Mouse (Mus musculus) liver, embryonic 16.5 days (tissue): Measurements from ENCODE around the gene Cox11. TPM values are rescaled to one million over a fixed set of nuclear protein-coding genes. Genes with fewer than 3 reads are reported as not detected.

Experiments
- ATAC-seq: fragments of 200-750 bp; cut with Nextera tagmentation; 2 replicates; pipeline ENCODE4 v1.8.0; 2017; ENCODE audit warnings: low read depth, mild to moderate bottlenecking, moderate number of reproducible peaks, moderate library complexity
- H3K27ac ChIP-seq: fragments of 300-500 bp; sonication (generic); 2 replicates; pipeline ENCODE4 v1.5.1; 2014; ENCODE audit warnings: mild to moderate bottlenecking, low read length
- H3K27me3 ChIP-seq: fragments of 300-500 bp; sonication (generic); 2 replicates; pipeline ENCODE4 v1.6.1; 2014; ENCODE audit warnings: low read depth, low read length, mixed read lengths; ENCODE audit not compliant: control insufficient read depth, insufficient read depth
- H3K36me3 ChIP-seq: fragments of 300-500 bp; sonication (generic); 2 replicates; pipeline ENCODE4 v1.6.1; 2014; ENCODE audit warnings: mild to moderate bottlenecking; ENCODE audit not compliant: control insufficient read depth, insufficient read depth
- H3K4me1 ChIP-seq: fragments of 300-500 bp; sonication (generic); 2 replicates; pipeline ENCODE4 v1.6.1; 2014; ENCODE audit warnings: low read depth, low read length, mixed read lengths; ENCODE audit not compliant: control insufficient read depth
- H3K4me2 ChIP-seq: fragments of 300-500 bp; sonication (generic); 2 replicates; pipeline ENCODE4 v1.6.1; 2014; ENCODE audit warnings: low read depth, low read length, mixed read lengths
- H3K4me3 ChIP-seq: fragments of 300-500 bp; sonication (generic); 2 replicates; pipeline ENCODE4 v1.5.1; 2014; ENCODE audit warnings: low read depth, mild to moderate bottlenecking, low read length
- H3K9ac ChIP-seq: fragments of 300-500 bp; sonication (generic); 2 replicates; pipeline ENCODE4 v1.6.1; 2014; ENCODE audit warnings: low read depth, low read length
- H3K9me3 ChIP-seq: fragments of 300-500 bp; sonication (generic); replicated peaks from 2 replicates; pipeline ENCODE4 v1.6.1; 2016; ENCODE audit warnings: low read length; ENCODE audit not compliant: control insufficient read depth
- WGBS: fragments of 180-500 bp; shearing (Covaris S2); extraction: QIAGEN DNeasy Blood & Tissue Kit; methylation state at CpG from one replicate; pipeline ENCODE4 v1.1.7; 2014; ENCODE audit not compliant: insufficient replicate concordance; 5-methylcytosine and 5-hydroxymethylcytosine counted together
- polyA plus RNA-seq: library from polyadenylated mRNA; unstranded; fragments of >200 nt; fragmentation: Nextera tagmentation; extraction: Ambion mirVana; gene quantifications from 2 replicates; pipeline ENCODE4 v1.2.1, GENCODE M21; 2015

The Cox11 gene
- polyA plus RNA-seq, 1 experiment from 2014 or later = 17.9 TPM

DNA sequence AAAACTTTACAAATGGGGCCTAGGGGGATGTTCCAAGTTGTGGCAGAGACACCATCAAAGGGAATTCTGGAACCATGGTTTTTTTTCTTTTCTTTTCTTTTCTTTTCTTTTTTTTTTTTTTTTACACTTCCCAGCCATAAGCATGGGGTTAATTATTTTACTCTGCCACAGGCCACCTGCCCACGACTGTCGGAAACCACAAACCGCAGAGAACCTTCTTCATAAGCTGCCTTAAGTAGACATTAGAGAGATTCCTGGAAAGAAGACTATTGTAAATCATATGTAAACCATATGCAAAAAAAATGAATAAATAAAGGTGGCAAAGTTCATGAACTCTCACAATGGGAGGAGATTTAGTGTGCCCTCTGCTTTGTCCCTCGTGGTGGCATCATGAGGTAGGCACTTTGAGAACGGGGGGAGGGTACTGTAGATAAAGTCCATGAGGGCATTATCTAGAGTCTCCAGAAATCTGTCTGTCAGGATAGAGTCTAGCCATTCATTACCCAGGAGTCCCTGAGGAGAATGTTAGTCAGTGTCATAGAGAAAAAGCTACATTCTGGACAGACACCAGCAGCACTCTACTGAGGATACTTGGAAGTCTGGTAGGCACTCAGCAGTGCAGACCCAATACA, 37.6 kb downstream of the Cox11 start:
- H3K4me3 ChIP-seq = peak overlapping the region; percentile 60

GRCm38 (mm10) chr11:90677027-90677426, 39.1 kb downstream of the Cox11 start:
- Histone ChIP-seq H3K4me1 (peaks cover 31% of the 10 kb centered on the region), H3K9ac (peak overlapping the region; percentile 65), H3K27ac (peak overlapping the region; percentile 83), H3K4me3 (peak overlapping the region; percentile 60), H3K36me3 (peaks cover 44% of the 10 kb centered on the region), H3K27me3 (no peaks in the 10 kb centered on the region), H3K4me2 (peak overlapping the region; percentile 71), H3K9me3 (no peaks in the 10 kb centered on the region)
- ATAC-seq = peak; percentile 22; the same call in 1 of the 2 replicates
- 77% methylated on average over 7 of the region's 7 CpGs for WGBS

More for the DNA sequence above, 37.6 kb downstream of the Cox11 start:
- H3K27me3 ChIP-seq = no peaks in the 10 kb centered on the region
- peak overlapping the region; percentile 65 for H3K9ac ChIP-seq
- H3K4me1 ChIP-seq = peaks cover 31% of the 10 kb centered on the region
- WGBS = 12% methylated on average over 5 of the region's 5 CpGs
- H3K36me3 ChIP-seq = peaks cover 45% of the 10 kb centered on the region
- H3K9me3 ChIP-seq = no peaks in the 10 kb centered on the region
- peak overlapping the region; percentile 88 for H3K27ac ChIP-seq
- H3K4me2 ChIP-seq = peak overlapping the region; percentile 71
- peak; percentile 99 for ATAC-seq

DNA sequence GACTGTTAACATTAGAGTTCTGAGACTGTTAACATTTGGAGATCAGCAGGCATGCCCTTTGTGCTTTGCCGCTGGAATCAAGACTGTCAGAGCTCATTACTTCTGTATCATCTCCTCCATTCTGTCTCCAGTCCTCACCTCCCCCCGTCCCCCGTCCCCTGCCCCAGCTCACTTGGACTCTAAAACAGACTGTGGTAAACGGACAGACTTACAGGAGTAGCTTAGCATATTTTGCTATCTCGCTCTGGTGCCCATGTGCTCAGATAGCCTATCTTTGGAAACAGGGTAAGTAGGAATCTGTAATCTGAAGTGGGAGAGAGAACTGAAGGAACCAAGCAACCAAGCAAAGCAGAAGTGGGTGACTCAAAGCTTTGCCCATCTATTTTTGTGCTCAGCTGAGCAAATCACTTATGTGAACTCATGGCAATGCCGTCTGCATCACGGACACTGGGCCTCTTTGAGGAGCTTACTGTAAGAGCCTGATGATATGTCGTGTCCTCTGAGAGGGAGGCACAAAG, 39.9 kb downstream of the Cox11 start:
- Histone ChIP-seq H3K27ac (peak overlapping the region; percentile 40), H3K9ac (peak overlapping the region; percentile 65), H3K4me2 (peak overlapping the region; percentile 71), H3K4me3 (peak overlapping the region; percentile 60), H3K36me3 (peaks cover 47% of the 10 kb centered on the region), H3K9me3 (no peaks in the 10 kb centered on the region), H3K4me1 (peaks cover 31% of the 10 kb centered on the region), H3K27me3 (no peaks in the 10 kb centered on the region)
- ATAC-seq = no peak
- 62% methylated on average over 8 of the region's 8 CpGs for WGBS

- no peaks in the 10 kb centered on the region for H3K9me3 ChIP-seq
- 94% methylated on average over 5 of the region's 5 CpGs for WGBS
- H3K36me3 ChIP-seq = peaks cover 46% of the 10 kb centered on the region
- peak overlapping the region; percentile 71 for H3K4me2 ChIP-seq
- H3K4me1 ChIP-seq = peaks cover 31% of the 10 kb centered on the region
- no peak for ATAC-seq
- peak overlapping the region; percentile 40 for H3K27ac ChIP-seq
- no peak overlapping the region for H3K9ac ChIP-seq
- peak overlapping the region; percentile 60 for H3K4me3 ChIP-seq
- H3K27me3 ChIP-seq = no peaks in the 10 kb centered on the region
Observed at GRCm38 (mm10) chr11:90678582-90678981, 40.6 kb downstream of the Cox11 start.

DNA sequence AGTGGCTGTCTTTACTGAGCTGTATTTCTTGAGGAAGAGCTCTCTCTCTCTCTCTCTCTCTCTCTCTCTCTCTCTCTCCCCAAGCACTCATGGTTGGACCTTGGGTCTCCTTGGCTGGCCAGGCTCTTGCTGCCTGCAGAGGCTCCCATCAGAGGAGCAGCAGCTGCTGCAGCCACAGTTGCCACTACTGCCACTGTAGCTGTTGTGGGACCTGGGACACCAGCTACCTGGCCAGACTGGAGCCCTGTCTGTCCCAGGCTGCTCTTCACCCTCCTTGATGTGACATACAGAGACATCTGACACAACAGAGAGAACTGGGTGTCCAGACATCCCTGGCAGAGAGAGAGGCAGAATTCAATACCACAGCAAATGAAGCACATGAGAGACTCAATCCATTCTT, 43.2 kb downstream of the Cox11 start:
- no peak overlapping the region for H3K4me2 ChIP-seq
- H3K4me3 ChIP-seq = no peak overlapping the region
- H3K9ac ChIP-seq = no peak overlapping the region
- ATAC-seq = no peak
- no peaks in the 10 kb centered on the region for H3K9me3 ChIP-seq
- no peaks in the 10 kb centered on the region for H3K27me3 ChIP-seq
- H3K36me3 ChIP-seq = peaks cover 52% of the 10 kb centered on the region
- no peak overlapping the region for H3K27ac ChIP-seq
- H3K4me1 ChIP-seq = peaks cover 37% of the 10 kb centered on the region

DNA sequence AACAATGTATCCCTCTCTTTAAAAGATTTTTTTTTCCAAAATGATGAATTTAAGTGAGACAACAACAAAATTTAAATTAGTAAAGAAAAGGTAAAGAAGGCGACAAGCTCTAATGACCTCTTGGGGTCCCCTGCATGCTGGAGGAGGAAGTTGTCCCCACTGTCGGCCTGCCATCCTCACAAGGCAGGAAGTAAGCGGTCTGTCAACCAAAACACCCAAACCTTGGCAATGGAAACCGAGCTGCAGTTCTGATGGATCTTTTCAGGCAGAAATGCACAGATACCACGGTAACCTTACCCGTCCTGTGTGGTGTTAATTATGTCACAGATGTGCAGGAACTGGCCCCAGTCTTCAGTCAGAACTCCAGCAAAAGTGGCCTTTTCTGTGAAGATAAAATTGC, 46.8 kb downstream of the Cox11 start:
- Histone ChIP-seq H3K36me3 (peaks cover 33% of the 10 kb centered on the region), H3K4me1 (peaks cover 29% of the 10 kb centered on the region), H3K9me3 (no peaks in the 10 kb centered on the region), H3K9ac (0 out of 2 replicates have a peak overlapping the region, but pooled peaks have one; percentile 4), H3K27me3 (no peaks in the 10 kb centered on the region; the same call in 1 of the 2 replicates), H3K4me2 (peak overlapping the region; percentile 98), H3K27ac (no peak overlapping the region), H3K4me3 (no peak overlapping the region)
- ATAC-seq = no peak
- 41% methylated on average over 6 of the region's 6 CpGs for WGBS

DNA sequence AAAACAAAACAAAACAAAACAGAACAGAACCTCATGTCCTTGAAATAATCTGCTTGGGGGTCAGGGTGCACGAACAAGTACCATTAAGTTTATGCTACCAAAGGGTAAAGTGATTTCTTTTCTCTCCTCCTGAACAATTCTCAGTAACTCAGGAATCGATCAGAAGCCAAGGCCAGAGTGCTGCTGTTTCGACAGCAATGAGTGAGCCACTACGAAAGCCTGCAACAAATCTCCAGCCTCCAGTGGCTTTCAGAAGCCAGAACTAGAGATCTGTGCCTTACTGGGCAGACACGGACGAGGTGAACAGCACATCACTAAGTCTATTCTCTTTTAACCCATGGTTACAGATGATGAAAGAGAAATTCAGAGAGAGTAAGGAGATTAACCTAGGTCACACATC, 47.2 kb downstream of the Cox11 start:
- Histone ChIP-seq H3K9me3 (no peaks in the 10 kb centered on the region), H3K4me3 (no peak overlapping the region), H3K27ac (no peak overlapping the region), H3K4me2 (peak overlapping the region; percentile 98), H3K9ac (0 out of 2 replicates have a peak overlapping the region, but pooled peaks have one; percentile 4), H3K4me1 (peaks cover 29% of the 10 kb centered on the region), H3K36me3 (peaks cover 29% of the 10 kb centered on the region), H3K27me3 (no peaks in the 10 kb centered on the region; the same call in 1 of the 2 replicates)
- ATAC-seq = no peak
- 68% methylated on average over 6 of the region's 6 CpGs for WGBS

DNA sequence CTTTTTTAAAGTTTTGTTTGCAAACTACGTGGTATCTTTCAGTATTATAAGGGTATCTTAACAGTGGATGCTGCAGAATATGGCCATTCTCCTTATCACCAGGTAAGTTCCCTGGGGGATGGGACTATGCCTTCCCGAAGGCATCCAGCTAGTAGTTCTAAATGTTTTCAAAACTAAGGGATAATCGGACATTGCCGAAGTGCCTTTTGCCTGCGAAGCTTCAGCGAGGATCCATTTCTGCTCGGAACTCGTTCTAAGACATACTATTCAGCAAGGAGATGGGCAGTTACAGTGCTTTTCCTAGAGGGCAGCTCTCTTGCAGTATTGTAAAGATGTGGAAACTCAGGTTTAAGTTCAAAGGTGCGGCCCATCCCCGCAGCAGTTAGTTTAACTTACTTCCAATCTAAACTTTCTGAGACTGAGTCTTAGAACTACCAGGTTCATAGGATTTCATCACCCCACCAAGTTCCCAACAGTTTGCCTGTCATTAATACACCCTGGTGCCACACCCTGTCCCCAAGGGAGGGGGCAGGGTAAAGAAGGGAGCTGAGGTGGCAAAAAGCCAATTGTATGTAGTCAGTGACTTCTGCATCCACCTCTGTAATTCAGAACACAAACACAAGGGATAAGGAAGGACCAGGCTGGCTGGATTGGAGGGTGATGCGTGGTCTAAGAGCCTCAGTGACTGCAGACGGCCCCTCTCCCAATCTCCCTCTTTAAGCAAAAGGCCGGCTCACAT, 48.5 kb downstream of the Cox11 start:
- H3K9ac ChIP-seq = peak overlapping the region; percentile 82
- H3K4me2 ChIP-seq = peak overlapping the region; percentile 98
- no peaks in the 10 kb centered on the region for H3K9me3 ChIP-seq
- H3K27me3 ChIP-seq = no peaks in the 10 kb centered on the region; the same call in 1 of the 2 replicates
- peak overlapping the region; percentile 77 for H3K4me3 ChIP-seq
- peaks cover 22% of the 10 kb centered on the region for H3K36me3 ChIP-seq
- ATAC-seq = peak; percentile 67
- H3K4me1 ChIP-seq = peaks cover 36% of the 10 kb centered on the region
- 58% methylated on average over 13 of the region's 13 CpGs for WGBS
- H3K27ac ChIP-seq = peak overlapping the region; percentile 65

- Histone ChIP-seq H3K9me3 (no peaks in the 10 kb centered on the region), H3K4me3 (peak overlapping the region; percentile 77), H3K9ac (peak overlapping the region; percentile 82), H3K27me3 (no peaks in the 10 kb centered on the region; the same call in 1 of the 2 replicates), H3K27ac (peak overlapping the region; percentile 65), H3K4me1 (peaks cover 37% of the 10 kb centered on the region), H3K4me2 (peak overlapping the region; percentile 98), H3K36me3 (peaks cover 22% of the 10 kb centered on the region)
- under 1% methylated on average over 17 of the region's 17 CpGs for WGBS
- ATAC-seq = peak; percentile 66
Observed at GRCm38 (mm10) chr11:90687040-90687439, 49.1 kb downstream of the Cox11 start.
